Mouse (Mus musculus): ENCODE measurements around the gene Klk7.
A peak's percentile ranks its signal among the peaks of the same experiment; 100 is the strongest.

Klk7 gene

DNA sequence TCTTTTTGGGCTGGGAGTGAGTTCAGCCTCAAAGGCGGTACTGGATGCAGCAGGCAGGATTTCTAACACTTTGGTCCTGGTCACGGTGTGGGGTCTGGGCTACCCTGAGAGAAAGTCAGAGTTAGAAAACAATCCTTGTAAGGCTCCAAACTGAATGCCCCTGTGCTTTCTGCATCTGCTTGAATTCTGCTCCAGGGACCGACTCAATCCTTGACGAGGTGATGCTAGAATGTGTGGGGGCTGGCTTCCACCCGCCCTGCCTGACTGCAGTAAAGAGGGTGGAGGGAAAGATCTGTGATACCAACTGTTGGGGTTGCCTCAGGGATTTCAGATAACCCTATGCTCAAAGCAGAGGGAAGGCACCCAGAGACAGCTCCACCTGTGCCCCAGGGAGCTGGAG, at the start of gene Klk7:
Gene Klk7 (plus strand): TSS at position 301 of the 400 bp plus-strand sequence.
- no peak for DNase-seq (ENCODE audit: low spot score)

DNA sequence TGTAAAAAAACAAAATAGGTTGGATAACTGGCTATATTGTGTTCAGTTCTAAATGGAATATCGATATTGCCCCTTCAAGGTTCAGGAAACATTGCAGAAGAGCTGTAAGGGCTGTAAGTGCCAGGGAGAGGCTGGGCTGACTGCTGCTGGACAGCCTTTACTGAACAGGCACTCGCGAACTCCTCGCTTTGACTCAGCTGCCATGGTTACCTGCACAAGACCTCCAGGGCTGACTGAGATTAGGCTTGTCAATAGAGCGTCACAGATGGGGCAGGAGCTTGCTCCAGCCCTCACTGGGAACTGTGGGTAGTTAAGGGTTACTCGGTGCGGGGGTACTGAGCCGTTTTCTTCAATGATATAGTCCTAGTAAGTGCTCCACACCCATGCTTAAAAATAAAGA, 44.6 kb upstream of the Klk7 start:
- DNase-seq (ENCODE audit: low spot score): peak; percentile 21

GRCm38 (mm10) chr7:43768597-43768996, 42.5 kb upstream of the Klk7 start, which contains the start of gene Klk12:
TSS of gene Klk12 (plus strand) at chr7:43768897.
- DNase-seq (ENCODE audit: low spot score): no peak

DNA sequence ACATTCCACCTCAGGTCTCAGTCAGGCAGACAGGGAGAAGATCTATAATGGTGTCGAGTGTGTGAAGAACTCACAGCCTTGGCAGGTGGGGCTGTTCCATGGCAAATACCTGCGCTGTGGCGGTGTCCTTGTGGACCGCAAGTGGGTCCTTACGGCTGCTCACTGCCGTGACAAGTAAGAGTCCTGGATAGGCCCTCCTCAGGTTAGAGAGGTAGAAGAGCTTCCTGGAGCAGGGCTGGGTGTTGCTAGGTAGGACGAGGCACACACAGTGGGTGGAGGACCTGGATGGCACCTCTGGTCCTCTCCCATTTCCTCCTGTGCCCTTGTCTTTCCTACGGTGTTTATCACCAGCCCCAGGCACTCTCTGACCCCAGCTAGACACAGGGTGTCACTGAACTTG, 41.5 kb upstream of the Klk7 start:
- DNase-seq (ENCODE audit: low spot score): no peak

DNA sequence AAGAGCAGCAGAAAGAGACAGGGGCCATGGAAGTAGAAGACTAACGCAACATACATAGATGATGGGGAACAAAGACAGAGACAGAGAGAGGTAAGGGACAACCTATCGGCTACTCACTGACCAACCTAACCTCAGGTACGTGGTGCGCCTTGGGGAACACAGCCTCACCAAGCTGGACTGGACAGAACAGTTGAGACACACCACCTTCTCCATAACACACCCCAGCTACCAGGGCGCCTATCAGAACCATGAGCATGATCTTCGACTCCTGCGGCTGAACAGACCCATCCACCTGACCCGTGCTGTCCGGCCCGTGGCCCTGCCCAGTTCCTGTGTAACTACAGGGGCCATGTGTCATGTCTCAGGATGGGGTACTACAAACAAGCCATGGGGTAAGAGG, 40.4 kb upstream of the Klk7 start:
- DNase-seq (ENCODE audit: low spot score): no peak

DNA sequence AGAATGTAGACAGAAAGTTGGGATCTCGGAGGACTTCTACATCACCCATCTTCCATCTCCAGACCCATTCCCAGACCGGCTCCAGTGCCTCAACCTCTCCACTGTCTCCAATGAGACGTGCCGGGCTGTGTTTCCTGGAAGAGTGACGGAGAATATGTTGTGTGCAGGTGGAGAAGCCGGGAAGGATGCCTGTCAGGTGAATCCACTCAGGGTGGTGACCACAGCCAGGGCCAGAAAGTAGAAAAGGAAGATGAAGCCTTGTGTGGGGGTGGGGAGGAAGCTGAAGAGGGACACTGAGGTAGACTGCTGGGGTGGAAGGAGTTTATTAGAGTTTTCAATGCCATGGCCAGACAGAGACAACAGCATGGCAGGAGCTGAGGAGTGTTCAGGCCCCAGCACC, 39.2 kb upstream of the Klk7 start:
- no peak for DNase-seq (ENCODE audit: low spot score)

GRCm38 (mm10) chr7:43772901-43773300, 38.2 kb upstream of the Klk7 start:
- DNase-seq (ENCODE audit: low spot score): no peak

DNA sequence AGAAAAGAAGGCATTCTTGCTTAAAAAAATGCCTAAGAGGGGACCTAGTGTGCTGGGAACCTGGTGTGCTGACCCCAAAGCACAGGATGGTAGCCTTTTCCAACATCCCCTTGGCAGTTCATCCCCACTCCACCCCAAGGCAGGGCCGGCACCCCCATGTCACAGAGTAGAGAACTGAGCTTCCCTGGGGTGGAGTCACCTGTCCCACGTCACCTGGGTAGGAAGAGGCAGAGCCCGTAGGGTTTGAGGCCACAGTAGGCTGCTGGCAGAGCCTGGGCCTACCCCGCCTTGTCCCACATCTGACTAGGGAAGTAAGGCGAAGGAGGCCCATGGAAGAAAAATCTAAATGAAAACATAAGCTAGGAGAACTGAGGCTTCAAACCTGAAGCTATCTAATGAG, 36.7 kb upstream of the Klk7 start, which contains the start of gene Klk11:
Gene Klk11 (plus strand): TSS at position 241 of the 400 bp plus-strand sequence.
- no peak for DNase-seq (ENCODE audit: low spot score)

DNA sequence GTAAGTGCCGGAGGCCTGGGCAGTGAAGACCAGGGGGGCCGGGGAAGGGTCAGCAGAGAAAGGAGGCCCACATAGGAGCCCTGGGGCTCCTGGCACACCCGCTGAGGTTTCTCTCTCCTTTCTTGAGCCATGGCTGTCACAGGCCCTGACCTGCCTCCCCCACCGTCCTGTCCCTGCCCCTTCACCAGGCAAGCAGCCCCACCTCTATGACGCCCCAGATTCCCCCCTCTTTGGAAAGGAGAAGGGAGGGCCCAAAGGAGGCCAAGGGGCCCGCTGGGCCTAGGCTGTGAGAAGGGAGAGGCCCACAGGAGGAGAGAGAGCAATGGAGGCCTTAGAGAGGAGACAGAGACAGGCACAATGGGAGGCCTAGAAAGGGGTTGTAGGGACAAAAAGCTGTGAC, 36.3 kb upstream of the Klk7 start:
- DNase-seq (ENCODE audit: low spot score): no peak

DNA sequence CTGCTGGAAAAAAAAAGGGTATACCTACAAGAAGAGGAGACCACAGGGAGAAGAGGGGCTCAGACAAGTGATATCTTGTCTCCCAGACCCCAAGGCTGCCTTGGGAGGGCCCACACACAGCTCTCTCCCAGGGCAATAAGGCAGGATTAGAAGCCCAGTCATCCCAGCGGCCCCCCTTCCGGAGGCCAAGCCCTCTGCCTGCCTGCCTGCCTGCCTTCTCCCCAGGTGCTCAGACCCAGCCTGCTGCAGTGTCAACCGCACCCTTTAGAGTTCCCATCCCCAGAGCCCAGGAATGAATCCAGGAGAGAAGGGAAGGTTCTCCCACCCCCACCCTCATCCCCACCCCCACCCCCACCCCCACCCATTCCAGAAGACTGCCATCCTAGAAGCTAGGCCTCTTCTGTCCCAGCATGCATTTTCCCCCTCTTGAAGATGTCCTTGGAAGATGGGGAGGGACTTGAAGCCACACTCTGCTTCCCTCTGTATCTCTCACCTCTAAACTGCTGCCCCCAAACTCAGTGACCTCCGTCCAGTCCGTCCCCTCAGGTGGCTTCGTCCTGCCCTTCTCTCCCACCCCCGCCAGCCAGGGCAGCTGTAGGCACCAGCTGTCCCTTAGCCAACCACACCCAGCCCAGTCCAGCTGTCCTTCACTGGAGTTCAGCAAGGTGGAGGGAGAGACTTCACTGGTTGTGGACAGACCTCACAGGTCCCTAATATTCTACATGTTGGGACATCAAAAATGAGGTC, 35.6 kb upstream of the Klk7 start:
- peak; percentile 1 for DNase-seq (ENCODE audit: low spot score)

GRCm38 (mm10) chr7:43776506-43776905, 34.6 kb upstream of the Klk7 start:
- DNase-seq (ENCODE audit: low spot score): no peak

GRCm38 (mm10) chr7:43777423-43777822, 33.7 kb upstream of the Klk7 start:
- DNase-seq (ENCODE audit: low spot score): peak; percentile 2

- DNase-seq (ENCODE audit: low spot score): no peak
Observed at GRCm38 (mm10) chr7:43778176-43778970, 32.7 kb upstream of the Klk7 start.

- peak; percentile 2 for DNase-seq (ENCODE audit: low spot score)
Observed at GRCm38 (mm10) chr7:43780241-43780640, 30.9 kb upstream of the Klk7 start.

DNA sequence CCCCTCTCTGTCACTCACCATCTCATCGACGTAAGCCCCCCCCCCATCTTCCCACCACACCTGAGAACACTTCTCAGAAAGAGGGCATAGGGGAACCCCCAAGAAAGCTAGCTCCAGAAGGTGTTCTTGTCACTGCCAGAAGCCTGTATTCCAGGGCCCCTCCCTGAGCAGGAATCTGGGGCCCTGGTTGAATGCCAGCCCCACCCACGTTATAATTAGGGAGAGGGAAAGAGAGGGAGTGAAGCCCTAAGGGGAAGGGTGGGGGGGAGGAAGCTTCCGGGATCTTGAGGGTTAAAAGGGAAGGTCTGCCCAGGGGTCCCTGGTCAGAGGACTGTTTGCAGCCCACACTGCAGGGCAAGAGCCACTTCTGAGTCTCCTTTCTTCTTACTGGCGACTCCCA, 30.3 kb upstream of the Klk7 start, which contains the start of gene Klk10:
Gene Klk10 (plus strand): TSS at position 290 of the 400 bp plus-strand sequence.
- no peak for DNase-seq (ENCODE audit: low spot score)

DNA sequence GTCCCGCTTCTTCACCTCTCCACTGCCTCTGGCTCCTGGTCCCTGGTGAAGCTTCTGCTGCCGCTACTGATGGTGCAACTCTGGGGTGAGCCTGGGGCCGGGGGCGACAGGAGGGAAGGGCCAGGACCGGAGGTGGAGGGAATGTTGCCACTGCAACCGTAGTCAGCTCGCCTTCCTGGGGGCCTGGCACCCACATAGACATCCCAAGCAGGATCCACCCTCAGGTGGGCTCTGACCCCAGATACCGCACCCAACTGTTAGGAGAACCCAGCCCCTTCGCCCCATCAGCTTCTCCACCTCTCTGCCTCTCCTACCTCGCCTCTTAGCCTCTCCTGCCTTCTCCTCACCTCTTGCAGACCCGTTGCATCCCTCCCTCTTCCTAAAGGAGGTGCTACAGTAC, 29.6 kb upstream of the Klk7 start:
- DNase-seq (ENCODE audit: low spot score): peak; percentile 3

DNA sequence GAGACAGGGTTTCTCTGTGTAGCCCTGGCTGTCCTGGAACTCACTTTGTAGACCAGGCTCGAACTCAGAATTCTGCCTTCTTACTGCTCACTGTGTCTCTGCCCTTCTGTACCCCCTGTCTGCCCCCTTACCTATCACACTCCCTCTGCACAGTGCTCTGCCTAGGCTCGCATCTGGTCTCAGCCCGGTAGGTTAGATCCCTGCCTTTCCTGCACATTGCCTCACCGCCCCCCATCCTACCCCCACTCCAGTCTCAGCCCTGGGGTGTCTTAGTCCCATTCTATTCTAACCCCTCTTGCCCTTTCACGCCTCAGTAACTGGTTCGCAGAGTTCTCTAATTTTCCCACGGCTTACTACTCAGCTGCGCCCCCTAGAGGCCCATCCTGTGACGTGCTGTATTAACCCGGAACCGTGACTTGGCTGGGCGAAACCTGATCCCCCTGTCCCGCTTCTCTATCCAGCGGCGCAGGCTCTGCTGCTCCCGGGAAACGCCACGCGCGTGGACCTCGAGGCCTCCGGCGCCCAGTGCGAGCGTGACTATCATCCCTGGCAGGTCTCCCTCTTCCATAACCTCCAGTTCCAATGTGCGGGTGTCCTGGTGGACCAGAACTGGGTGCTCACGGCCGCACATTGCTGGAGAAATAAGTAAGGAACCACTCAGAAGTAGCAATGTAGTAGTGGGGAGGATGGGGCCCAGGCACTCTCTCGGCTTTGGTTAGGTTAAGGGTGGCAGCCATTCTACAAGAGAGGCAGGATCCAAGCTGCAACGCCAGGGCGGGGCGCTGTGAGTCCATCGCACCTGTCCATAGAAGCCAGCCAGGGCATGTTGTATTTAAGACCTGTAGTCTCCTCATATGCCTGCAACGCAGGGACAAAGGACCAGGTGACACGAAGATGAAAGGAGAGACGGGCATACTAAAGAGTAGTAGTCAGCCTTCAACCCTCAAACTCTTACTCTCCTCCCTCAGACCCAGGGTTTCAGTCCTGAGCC, 28.5 kb upstream of the Klk7 start:
- DNase-seq (ENCODE audit: low spot score): peak; percentile 87

GRCm38 (mm10) chr7:43785286-43785685, 25.8 kb upstream of the Klk7 start:
- DNase-seq (ENCODE audit: low spot score): no peak

- no peak for DNase-seq (ENCODE audit: low spot score)
Observed at GRCm38 (mm10) chr7:43788096-43788495, 23.0 kb upstream of the Klk7 start.

- no peak for DNase-seq (ENCODE audit: low spot score)
Observed at GRCm38 (mm10) chr7:43789295-43789694, 21.8 kb upstream of the Klk7 start.

DNA sequence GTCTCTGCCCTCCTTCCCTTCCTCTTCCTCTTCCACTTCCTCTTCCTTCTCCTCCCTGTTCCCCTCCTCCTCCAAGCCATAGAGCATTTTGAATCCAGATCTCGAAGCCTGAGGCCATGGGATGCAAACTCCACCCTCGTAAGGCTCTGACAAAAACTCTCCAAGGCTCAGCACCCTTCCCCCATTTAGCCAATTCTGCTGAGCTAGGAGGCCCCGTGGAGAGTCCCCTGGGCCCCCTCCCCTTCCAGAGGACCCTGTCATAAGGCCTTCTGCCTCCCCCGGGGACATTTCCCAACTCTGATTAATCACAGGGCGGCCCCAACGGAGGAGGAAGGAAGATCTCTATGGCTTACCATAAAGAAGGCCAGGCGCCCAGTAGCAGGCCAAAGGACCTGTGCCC, 19.5 kb upstream of the Klk7 start, which contains the start of gene Klk9:
Gene Klk9 (plus strand): TSS at position 301 of the 400 bp plus-strand sequence.
- no peak for DNase-seq (ENCODE audit: low spot score)

DNA sequence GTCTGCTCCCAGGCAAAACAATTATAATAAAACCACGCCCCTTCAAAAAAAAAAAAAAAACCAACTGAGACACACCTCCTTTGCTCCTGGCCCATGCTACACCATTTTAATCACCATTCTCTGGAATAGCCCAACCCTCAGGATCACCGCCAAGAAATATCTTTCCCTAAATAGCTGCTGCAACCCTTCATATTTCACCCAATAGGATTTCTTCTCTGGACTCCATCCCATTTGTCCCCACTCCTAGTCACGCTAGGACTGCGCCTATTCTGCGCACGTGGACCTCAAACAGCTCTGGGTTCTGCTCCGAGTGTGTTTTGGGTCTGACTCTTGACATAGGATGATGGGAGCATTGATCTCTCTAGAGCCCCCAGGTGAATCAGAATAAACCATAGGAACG, 14.7 kb upstream of the Klk7 start:
- DNase-seq (ENCODE audit: low spot score): no peak

Data from embryo, embryonic 10 days (tissue).